Mouse (Mus musculus): Measurements from ENCODE around the gene Klk1b9. TPM values are rescaled to one million over a fixed set of nuclear protein-coding genes. Genes with fewer than 3 reads are reported as not detected.
A peak's percentile ranks its signal among the peaks of the same experiment; 100 is the strongest.
"Not testable (repeated sequence)": the region's sequence is repeated elsewhere in the genome, so short reads cannot be mapped to it uniquely, and the experiment has no call there.

Klk1b9 gene
- not detected for total RNA-seq (2021)
- long read RNA-seq: 0 reads

GRCm38 (mm10) chr7:43975761-43976160 is at the start of gene Klk1b9:
Gene Klk1b9 (plus strand): TSS chr7:43976061.
- not testable (repeated sequence) for DNase-seq (ENCODE audit: low spot score in 2 of 2)

DNA sequence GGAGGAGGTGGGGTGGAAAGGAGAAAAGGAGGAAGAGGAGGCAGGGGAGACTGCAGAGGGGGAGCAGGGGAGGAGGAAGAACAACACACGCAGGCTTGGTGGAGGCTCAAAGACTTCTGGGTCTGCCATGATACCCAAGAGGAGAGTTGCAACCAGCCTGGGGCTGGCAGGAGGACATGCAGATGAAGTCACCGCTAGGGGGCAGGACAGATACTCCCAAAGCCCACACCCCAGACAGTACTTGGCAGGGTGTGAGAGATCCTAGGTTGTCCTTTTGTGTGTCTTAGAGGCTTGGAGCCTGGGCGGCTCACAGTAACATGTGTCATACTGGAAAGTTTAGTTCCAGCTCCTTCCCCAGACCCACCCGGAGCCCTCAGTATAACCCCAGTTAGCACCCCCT is 47.3 kb upstream of the Klk1b9 start:
- DNase-seq (ENCODE audit: low spot score in 2 of 2): peak in 1 of 2 experiments; percentile 38

DNA sequence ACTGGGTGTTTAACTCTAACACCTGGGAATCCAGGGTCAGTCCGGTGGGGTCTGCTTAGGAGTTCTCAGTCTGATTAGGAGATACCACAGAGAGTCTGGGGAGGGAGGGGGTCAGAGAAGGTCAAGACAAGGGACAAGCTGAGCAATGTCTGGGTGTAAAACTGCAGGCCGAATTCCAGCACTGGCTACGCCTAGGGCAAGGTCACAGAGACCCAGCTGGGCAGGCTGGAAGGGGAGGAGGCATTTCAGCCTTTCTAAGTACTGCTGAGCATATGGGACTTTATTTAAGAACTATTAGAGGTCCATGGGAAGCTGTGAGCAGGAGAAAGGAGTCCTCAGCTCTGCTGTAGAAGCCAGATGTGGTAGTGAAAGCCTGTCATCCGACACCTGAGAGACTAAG is 43.5 kb upstream of the Klk1b9 start:
- no peak for DNase-seq (ENCODE audit: low spot score in 2 of 2)

DNA sequence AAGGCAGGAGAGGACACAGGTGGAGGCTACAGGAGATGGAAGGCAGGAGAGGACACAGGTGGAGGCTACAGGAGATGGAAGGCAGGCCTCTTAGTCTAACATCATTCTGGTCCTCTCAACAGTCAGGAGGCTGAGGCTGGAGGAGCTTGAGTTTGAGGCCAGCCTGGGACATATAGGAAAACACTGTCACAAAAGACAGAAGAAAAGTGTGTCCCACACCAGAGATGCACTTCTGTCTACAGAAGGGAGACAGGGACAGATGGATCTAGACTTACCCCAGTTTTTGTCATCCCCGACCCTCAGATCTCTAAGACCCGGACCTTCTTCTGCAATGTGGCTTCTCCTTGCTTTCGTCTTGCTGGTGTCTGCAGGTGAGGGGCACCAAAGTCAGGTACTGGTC is 42.4 kb upstream of the Klk1b9 start, which contains the start of gene Klk15:
Gene Klk15 (plus strand): TSS at position 301 of the 400 bp plus-strand sequence.
- DNase-seq (ENCODE audit: low spot score in 2 of 2): no peak

DNA sequence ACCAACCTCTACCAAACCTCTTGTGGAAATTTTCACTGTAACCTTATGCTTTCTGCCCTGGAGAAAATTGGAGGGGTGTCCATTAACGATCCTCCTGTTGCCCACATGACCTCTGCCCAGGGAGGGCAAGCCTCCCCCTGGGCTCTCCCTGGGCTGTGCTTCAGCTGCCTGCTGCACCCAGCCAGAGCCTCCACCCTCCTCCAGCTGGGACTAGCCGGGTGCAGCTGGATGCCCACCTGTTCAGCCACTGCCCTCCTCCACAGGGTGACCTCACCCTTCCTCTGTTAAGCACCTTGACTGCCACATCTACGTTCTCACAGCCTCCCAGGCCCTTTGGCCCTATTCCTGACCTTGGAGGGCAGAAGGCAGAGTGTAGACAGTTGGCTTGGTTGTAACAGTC is 41.1 kb upstream of the Klk1b9 start:
- no peak for DNase-seq (ENCODE audit: low spot score in 2 of 2)

DNA sequence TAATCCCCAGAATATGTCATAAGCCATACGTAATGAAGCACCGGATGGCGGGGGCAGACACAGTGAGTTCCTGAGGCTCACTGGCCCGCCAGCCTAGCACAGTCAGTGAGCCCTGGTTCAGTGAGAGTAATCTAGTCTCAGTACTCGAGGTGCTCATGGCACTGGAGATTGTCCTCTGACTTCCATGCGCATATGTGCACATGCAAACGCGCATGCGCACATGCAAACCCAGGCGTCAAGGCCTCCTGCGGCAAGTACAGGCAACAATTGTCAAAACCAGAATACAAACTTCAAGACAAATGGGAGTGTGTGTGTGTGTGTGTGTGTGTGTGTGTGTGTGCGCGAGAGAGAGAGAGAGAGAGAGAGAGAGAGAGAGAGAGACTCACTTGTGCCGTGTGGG is 39.3 kb upstream of the Klk1b9 start:
- DNase-seq (ENCODE audit: low spot score in 2 of 2): no peak

DNA sequence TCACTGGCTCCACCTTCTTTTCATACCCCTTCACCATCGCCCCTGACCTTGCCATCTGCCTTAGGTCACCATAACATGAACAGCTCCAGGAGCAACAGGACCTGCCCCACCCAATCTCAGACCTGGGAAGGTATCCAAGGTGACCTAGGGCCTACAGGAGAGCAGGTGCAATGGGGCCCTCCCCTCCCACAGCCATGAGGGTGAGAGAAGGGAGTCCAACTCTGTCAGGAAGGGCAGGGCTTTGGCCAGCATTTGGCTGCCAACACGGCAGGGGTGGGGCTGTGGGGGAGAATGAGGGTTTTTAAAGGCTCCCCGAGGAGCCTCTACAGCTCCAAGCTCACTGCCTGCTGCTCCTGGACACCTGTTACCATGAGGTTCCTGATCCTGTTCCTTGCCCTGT is 33.6 kb upstream of the Klk1b9 start:
- not testable (repeated sequence) for DNase-seq (ENCODE audit: low spot score in 2 of 2)

DNA sequence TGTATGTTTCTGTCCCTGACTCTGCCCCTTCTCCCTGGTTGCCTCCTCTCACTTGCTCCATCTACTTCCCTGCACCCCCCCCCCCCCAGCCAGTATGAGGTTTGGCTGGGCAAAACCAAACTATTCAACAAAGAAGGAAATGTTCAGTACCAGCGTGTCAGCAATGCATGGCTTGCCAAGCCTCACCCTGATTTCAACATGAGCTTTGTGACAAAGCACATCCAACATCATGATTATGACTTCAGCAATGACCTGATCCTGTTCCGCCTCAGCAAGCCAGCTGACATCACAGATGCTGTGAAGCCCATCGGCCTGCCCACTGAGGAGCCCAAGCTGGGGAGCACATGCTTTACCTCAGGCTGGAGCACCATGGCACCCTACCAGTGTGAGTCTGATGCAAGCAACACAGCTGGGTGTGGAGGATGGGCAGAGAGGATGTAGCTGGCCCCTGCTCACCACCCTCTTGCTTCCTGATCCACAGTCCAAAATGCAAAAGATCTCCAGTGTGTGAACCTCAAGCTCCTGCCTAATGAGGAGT is 31.1 kb upstream of the Klk1b9 start:
- no peak for DNase-seq (ENCODE audit: low spot score in 2 of 2)

DNA sequence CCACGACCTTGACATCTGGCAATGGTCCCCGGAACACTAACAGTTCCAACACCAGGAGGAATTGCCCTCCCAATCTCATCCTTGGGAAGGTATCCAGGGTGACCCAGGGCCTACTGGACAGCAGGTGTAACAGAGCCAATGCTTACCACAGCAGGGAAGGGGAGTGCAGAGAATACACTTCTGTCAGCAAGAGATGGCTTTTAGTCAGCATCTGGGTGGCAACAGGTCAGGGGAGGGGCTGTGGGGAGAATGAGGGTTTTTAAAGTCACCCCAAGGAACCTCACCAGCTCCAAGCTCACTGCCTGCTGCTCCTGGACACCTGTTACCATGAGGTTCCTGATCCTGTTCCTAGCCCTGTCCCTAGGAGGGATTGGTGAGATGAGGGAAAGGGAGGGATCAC is 25.5 kb upstream of the Klk1b9 start, which contains the start of gene Klk1b8:
Gene Klk1b8 (plus strand): TSS at position 301 of the 400 bp plus-strand sequence.
- DNase-seq (ENCODE audit: low spot score in 2 of 2): no peak

- DNase-seq (ENCODE audit: low spot score in 2 of 2): peak; percentile 11 to 16
These were observed 23.2 kb upstream of the Klk1b9 start for GRCm38 (mm10) chr7:43952703-43953102.

GRCm38 (mm10) chr7:43966451-43966850 is 9.4 kb upstream of the Klk1b9 start, which contains the start of gene Klk1b1:
Gene Klk1b1 (plus strand): TSS chr7:43966751.
- no peak for DNase-seq (ENCODE audit: low spot score in 2 of 2)

DNA sequence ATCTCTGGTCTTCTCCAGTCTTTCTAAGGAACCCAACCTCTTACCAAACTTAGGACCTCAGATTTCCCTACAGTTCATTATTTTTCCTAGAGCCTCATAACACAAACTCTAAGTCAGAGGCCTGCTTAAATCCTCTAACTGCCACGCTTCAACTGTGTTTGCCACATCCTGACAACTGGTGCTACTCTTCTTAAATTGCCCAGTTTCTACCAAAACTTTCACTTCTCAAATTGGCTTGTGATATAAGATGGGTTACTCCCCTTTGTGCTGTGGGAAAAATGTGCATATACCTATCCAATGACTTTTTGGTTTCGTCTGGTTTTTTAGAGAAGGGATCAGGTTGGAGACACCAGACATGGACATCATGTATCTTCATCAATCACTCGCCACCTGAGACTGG is 8.8 kb upstream of the Klk1b9 start:
- no peak for DNase-seq (ENCODE audit: low spot score in 2 of 2)

DNA sequence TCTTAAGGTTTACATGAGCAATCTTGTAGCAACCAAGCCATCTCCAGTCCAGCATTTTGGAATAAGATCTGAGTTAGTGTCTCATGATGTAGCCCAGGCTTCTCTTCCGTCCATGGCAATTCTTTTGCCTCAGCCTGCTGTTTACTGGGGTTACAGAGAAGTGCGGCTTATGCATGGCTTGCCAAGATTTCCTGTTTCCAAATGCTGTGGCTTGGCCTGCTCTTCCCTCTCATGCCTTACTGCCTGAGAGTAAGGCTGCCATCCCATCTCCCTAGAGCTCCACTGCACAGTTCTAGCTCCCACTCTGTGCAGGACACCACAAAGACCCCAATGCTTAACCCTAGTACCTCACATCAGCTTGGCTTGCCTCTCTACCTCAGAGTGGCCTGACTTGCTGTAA is 8.2 kb upstream of the Klk1b9 start:
- no peak for DNase-seq (ENCODE audit: low spot score in 2 of 2)

GRCm38 (mm10) chr7:43985657-43986056 is 9.8 kb downstream of the Klk1b9 start:
- DNase-seq (ENCODE audit: low spot score in 2 of 2): no peak

DNA sequence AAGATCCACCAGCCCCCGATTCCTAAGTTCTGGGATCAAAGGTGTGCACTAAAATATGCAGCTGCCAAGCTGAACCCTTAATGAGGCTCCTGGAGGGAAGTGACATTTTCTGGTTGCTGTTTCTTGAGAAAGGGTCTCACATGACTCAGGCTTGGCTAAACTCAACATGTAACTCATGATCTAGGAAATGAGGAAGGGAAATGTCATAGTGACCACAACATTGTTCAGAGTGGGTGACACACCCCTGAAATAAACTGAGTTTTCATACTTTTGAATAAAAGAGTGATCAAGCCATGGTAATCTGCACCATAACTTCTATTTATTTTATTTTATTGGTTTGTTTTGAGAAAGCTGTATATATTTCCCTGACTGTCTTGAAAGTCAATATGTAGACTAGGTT is 19.0 kb downstream of the Klk1b9 start:
- DNase-seq (ENCODE audit: low spot score in 2 of 2): not testable (repeated sequence)

DNA sequence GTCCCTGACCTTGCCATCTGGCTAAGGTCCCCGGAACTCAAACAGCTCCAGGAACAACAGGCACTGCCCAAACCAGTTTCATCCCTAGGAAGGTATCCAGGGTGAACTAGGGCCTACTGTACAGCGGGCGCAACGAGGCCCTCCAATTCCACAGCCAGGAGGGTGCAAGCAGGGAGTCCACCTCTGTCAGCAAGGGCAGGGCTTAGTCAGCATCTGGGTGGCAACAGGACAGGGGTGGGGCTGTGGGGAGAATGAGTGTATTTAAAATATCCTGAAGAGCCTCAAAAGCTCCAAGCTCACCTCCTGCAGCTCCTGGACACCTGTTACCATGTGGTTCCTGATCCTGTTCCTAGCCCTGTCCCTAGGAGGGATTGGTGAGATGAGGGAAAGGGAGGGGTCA is 19.7 kb downstream of the Klk1b9 start, which contains the start of gene Klk1b11:
Gene Klk1b11 (plus strand): TSS at position 301 of the 400 bp plus-strand sequence.
- not testable (repeated sequence) for DNase-seq (ENCODE audit: low spot score in 2 of 2)

DNA sequence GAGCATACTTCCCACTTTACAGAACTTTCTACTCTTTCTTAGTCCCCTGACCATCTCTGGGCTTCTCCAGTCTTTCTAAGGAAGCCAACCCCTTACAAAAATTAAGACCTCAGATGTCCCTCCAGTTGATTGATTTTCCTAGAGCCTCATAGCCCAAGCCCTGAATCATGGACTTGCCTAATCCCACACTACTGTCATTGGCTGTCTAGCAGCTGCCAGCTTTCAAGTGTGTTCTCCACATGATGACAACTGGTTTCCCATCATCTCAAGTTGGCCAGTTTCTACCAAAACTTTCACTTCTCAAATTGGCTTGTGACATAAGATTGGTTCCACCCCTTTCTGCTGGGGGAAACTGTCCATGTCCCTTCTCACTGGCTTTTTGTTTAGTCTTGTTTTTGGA is 29.0 kb downstream of the Klk1b9 start:
- no peak for DNase-seq (ENCODE audit: low spot score in 2 of 2)

DNA sequence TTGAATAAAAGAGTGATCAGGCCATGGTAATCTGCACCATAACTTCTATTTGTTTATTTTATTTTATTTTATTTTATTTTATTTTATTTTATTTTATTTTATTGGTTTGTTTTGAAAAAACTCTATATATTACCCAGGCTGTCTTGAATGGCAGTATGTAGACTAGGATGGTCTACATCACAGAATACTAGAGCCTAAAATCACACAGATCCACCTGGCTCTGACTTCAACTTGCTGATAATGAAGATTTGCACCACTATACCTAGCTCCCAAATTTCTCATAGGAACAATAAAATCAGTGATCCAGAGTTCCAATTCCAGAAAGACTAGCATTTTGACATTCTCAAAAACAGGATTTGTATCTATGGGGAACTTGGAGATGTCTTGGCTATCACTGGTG is 36.0 kb downstream of the Klk1b9 start, which contains the start of gene Klk1b26:
Gene Klk1b26 (plus strand): TSS at position 301 of the 400 bp plus-strand sequence.
- DNase-seq (ENCODE audit: low spot score in 2 of 2): not testable (repeated sequence)

DNA sequence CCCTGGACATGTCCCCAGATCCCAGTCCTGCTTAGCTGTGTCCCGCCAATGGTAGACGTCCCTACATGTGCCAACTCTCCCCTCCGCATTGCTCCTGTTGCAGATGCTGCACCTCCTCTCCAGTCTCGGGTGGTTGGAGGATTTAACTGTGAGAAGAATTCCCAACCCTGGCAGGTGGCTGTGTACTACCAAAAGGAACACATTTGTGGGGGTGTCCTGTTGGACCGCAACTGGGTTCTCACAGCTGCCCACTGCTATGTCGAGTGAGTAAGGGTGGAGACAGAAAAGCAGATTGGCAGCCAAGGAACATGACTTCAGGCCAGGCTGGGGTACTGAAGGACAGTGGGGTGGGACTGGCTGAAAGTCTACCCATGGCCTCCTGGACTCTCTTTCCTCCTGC is 38.8 kb downstream of the Klk1b9 start:
- peak in 1 of 2 experiments; percentile 14 for DNase-seq (ENCODE audit: low spot score in 2 of 2)

DNA sequence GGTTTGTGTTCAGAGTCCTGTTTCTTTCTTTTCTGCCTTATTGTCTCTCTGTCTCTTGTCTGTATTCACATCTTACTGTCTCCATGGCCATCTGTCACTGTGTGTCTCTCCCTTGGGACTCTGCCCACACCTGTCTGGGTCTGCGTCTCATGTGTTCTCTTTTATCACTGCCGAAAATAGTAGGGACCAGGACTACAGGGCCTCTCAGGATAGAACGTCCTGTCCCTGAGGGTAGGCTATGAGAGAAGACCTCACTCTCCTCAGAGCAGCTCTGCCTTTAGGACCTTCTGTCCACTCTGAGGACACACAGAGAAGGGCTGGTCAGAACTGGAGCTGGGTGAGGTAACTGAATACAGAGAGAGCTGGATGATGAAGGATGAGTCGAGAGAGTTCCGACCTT is 39.2 kb downstream of the Klk1b9 start:
- peak in 1 of 2 experiments; percentile 6 for DNase-seq (ENCODE audit: low spot score in 2 of 2)

Measured in layer of hippocampus, adult 18-20 months (tissue).